Mouse (Mus musculus) CD4-positive, CD25-positive, alpha-beta regulatory T cell, adult 9 weeks (primary cell): ENCODE results near the gene Tmem8b. TPM values are rescaled to one million over a fixed set of nuclear protein-coding genes. Genes with fewer than 3 reads are reported as not detected.

Experiments used
- polyA plus RNA-seq: library from polyadenylated mRNA; unstranded; fragments of 100-300 nt; shearing (Covaris generic); gene quantifications from one replicate; pipeline ENCODE4 v1.2.1, GENCODE M21; 2017

Tmem8b gene
- 0.99 TPM for polyA plus RNA-seq

GRCm38 (mm10) chr4:43668782-43669427, at the start of gene Tmem8b, which contains the start of gene Fam221b:
Gene Tmem8b (plus strand): TSS chr4:43668971.
Gene Fam221b (minus strand): TSS chr4:43669145.

DNA sequence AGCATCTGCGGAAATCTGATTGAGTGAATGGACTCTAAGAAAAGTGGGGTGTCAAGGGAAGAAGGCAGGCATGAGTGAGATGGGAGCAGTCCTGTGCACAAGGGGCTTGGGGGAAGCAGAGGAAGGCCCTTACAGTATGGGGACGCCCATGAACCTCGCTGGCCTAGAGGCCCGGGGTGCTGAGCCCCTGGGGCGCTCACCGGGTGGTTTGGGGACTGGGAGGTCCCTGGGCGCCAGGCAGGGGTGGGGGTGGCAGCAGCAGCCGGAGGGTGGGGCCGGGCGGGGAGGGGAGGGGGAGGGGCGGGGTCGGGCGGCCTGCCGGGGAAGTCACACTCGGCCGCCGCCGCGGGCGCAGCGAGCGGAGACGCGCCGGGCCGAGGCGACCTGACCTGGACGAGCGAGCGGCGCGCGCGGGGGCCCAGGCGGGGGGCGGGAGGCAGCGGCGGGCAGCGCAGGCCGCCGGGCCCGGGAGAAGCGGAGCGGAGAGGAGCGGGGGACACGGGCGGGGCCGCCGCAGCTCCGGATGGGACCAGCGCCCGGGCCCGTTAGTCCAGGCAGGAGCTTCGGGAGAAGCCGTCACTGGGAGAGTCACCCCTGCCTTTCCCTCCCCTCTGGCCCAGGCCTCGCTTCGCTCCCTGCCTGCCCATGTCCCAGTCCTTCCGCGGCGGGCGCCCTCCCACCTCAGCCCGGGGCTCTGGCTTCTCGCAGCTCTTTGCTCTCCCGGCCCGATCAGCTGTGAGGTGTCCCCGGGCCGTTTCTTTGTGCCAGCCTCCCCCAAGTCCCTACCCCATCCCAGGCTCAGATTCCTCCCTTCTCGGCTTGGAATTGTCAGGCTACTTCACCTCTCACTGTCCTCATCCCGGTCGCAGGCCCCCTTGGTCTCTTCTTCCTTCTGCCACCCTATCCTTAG, 37.5 kb upstream of the Tmem8b start, which contains the start of gene Npr2:
Gene Npr2 (plus strand): TSS at position 890 of the 910 bp plus-strand sequence.

DNA sequence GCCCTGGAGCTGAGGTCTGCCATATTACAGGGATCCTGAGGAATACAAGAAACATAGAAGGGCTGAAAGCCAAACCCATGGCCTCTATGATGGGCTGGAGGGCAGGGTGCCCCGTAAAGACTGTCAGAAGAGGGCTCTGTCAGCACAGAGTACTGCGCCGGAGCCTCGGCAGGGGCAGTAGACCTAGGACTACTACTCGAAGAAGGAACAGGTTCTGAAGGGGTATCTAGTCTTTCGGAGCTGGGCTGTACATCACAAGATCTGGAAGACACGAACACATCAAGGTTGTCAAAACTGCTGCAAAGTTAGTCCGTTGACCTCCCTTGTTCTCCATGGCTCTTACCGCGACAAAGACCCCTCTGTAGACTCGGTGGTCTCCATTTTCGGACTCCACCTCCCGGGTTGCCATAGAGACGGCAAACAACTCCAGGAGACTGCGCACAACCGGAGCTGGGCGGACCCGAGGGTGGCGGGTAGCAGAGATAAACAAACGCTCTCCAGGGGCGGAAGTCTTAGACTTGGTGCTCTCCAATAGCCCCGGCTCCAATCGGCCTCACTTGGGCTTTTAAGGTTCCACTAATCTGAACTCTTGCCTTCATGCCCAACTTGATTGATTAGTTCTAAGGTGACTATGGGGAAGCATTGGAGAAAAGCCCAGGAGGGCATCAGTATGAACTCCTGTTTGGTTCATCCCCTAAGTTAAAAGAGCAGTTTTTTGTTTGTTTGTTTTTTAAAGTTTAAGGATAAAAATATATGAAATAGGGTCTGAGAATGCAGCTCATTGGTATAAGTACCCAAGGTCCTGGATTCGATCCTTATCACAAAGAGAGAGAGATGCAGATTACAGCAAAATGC, 15.4 kb upstream of the Tmem8b start, which contains the start of gene Spag8:
Gene Spag8 (minus strand): TSS at position 434 of the 855 bp plus-strand sequence.

DNA sequence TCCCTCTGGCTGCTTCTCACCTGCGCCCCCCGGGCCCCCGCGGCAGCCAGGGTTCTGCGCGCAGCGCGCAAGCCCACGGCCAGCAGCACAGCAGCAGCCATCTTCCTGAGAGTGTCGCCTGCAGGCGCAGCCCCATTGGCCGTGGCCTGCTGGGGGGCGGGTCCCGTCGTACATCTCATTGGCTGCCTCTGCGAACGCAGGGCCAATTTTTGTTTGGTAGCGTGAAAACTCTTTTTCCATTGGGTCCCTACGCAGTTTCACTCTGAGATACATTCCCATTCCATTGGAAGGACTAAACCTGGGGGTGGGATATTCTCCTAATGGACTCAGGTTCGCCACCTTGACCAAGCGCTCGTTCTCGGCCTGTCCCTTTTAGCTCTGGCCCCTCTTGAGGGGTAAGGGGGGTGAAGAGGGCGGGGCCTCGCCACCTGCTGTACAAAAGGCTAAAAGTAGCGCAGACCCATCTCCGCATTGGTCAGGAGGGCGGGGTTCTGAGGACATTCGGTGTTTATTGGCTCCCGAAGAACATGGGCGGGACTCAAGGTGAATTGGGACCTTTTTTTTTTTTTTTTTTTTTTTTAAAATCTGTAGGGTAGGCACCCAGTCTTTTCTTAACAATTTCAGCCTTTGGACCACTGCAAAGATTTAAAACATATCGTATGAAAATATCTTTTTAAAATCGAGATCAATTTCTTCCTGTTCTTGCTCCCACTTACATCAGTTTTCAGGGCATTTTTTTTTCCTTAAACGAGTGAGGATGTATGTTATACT, 12.2 kb upstream of the Tmem8b start, which contains the start of gene Hint2:
Gene Hint2 (minus strand): TSS at position 128 of the 771 bp plus-strand sequence.

GRCm38 (mm10) chr4:43700707-43701106, 31.9 kb downstream of the Tmem8b start, which contains the start of gene Olfr70:
Gene Olfr70 (minus strand): TSS chr4:43700807.

GRCm38 (mm10) chr4:43709869-43710268, 41.1 kb downstream of the Tmem8b start, which contains the start of gene Olfr71:
Gene Olfr71 (minus strand): TSS chr4:43710255.

GRCm38 (mm10) chr4:43726995-43727394, 58.2 kb downstream of the Tmem8b start, which contains the start of gene Hrct1:
Gene Hrct1 (plus strand): TSS chr4:43727188.

GRCm38 (mm10) chr4:43729794-43730550, 61.2 kb downstream of the Tmem8b start, which contains the start of gene Spaar:
Gene Spaar (plus strand): TSS chr4:43730034.

Other genes starting within 250 kb of the Tmem8b start
- not detected for gene Fam166b, start 239.8 kb upstream of the Tmem8b start, polyA plus RNA-seq
- 0.91 TPM for gene Tesk1, start 227.0 kb upstream of the Tmem8b start, polyA plus RNA-seq
- gene Cd72, start 214.3 kb upstream of the Tmem8b start, polyA plus RNA-seq = 65.7 TPM
- gene Sit1, start 185.2 kb upstream of the Tmem8b start, polyA plus RNA-seq = 209 TPM
- 87.3 TPM for gene Ccdc107, start 176.1 kb upstream of the Tmem8b start, polyA plus RNA-seq
- 5.8 TPM for gene Arhgef39, start 169.3 kb upstream of the Tmem8b start, polyA plus RNA-seq
- gene Car9, start 162.0 kb upstream of the Tmem8b start, polyA plus RNA-seq = 1.0 TPM
- gene Tpm2, start 145.2 kb upstream of the Tmem8b start, polyA plus RNA-seq = not detected
- gene Creb3, start 106.6 kb upstream of the Tmem8b start, polyA plus RNA-seq = 99.6 TPM
- gene Tln1, start 106.3 kb upstream of the Tmem8b start, polyA plus RNA-seq = 315 TPM
- 32.3 TPM for gene Rgp1, start 90.3 kb upstream of the Tmem8b start, polyA plus RNA-seq
- gene Gba2, start 90.1 kb upstream of the Tmem8b start, polyA plus RNA-seq = 20.9 TPM
- gene Msmp, start 84.5 kb upstream of the Tmem8b start, polyA plus RNA-seq = 3.6 TPM
- gene Npr2, start 37.0 kb upstream of the Tmem8b start, polyA plus RNA-seq = not detected
- 0.32 TPM for gene Spag8, start 15.4 kb upstream of the Tmem8b start, polyA plus RNA-seq
- 79.5 TPM for gene Hint2, start 12.5 kb upstream of the Tmem8b start, polyA plus RNA-seq
- 1.7 TPM for gene Fam221b, start 174 bp downstream of the Tmem8b start, polyA plus RNA-seq
- gene Olfr70, start 31.8 kb downstream of the Tmem8b start, polyA plus RNA-seq = not detected
- not detected for gene Olfr71, start 41.3 kb downstream of the Tmem8b start, polyA plus RNA-seq
- not detected for gene Hrct1, start 58.2 kb downstream of the Tmem8b start, polyA plus RNA-seq
- gene Spaar, start 61.1 kb downstream of the Tmem8b start, polyA plus RNA-seq = not detected
- not detected for gene Olfr159, start 102.0 kb downstream of the Tmem8b start, polyA plus RNA-seq
- gene Olfr156, start 154.9 kb downstream of the Tmem8b start, polyA plus RNA-seq = 0.22 TPM
- gene Olfr157, start 171.2 kb downstream of the Tmem8b start, polyA plus RNA-seq = 0.22 TPM
- gene Olfr155, start 182.6 kb downstream of the Tmem8b start, polyA plus RNA-seq = not detected
- 3.1 TPM for gene Reck, start 206.6 kb downstream of the Tmem8b start, polyA plus RNA-seq